Mouse (Mus musculus): Measurements from ENCODE around the gene Mrpl1. TPM values are rescaled to one million over a fixed set of nuclear protein-coding genes. Genes with fewer than 3 reads are reported as not detected.

Mrpl1 gene
- polyA plus RNA-seq (2014; fragmentation: Illumina TruSeq; extraction: RNeasy Lipid Tissue Mini Kit (QIAGEN cat#74804); ENCODE audit: low read depth, low replicate concordance): 63.6 TPM

GRCm38 (mm10) chr5:96209459-96209858 is at the start of gene Mrpl1:
Gene Mrpl1, plus strand, starts transcription at chr5:96209493.

GRCm38 (mm10) chr5:96164021-96164411 is 45.3 kb upstream of the Mrpl1 start, which contains the start of gene Cnot6l:
Gene Cnot6l, minus strand, starts transcription at chr5:96164171.

Other genes starting within 250 kb of the Mrpl1 start
- gene Cnot6l, start 45.3 kb upstream of the Mrpl1 start, polyA plus RNA-seq (2014; fragmentation: Illumina TruSeq; extraction: RNeasy Lipid Tissue Mini Kit (QIAGEN cat#74804); ENCODE audit: low read depth, low replicate concordance): 127 TPM
- 0.41 TPM for gene Fras1, start 164.5 kb downstream of the Mrpl1 start, polyA plus RNA-seq (2014; fragmentation: Illumina TruSeq; extraction: RNeasy Lipid Tissue Mini Kit (QIAGEN cat#74804); ENCODE audit: low read depth, low replicate concordance)